In genomic region chr1:23705489-23705888, GRCm38 (mm10) we compare ENCODE assay signal across 8 mouse cellular contexts. TPM values are rescaled to one million over a fixed set of nuclear protein-coding genes. Genes with fewer than 3 reads are reported as not detected.
A peak's percentile ranks its signal among the peaks of the same experiment; 100 is the strongest.
DNase-seq lines count a peak whose midpoint lies in the region; ATAC-seq and TF ChIP-seq lines count a peak whose summit lies in the region.

No protein-coding gene starts in this region.

- no peaks in the 10 kb centered on the region for H3K9me3 ChIP-seq in G1E (replicated peaks)
- H3K9me3 ChIP-seq in lung, embryonic 14.5 days (ENCODE audit: low read depth, low read length) = no peaks in the 10 kb centered on the region

- H3K4me2 ChIP-seq in lung, embryonic 14.5 days = no peak overlapping the region

- peak; percentile 51 for DNase-seq in 416B (ENCODE audit: low read depth)
- DNase-seq in G1E (ENCODE audit: low spot score) = peak; percentile 11
- peak; percentile 68 for DNase-seq in cerebellum, adult 8-10 months
- DNase-seq in frontal cortex, adult 2 months (ENCODE audit: extremely low spot score in 1 of 2, low spot score in 1 of 2) = peak; percentile 36 to 83
- peak; percentile 64 for DNase-seq in kidney, postnatal 14 days
- DNase-seq in lung, embryonic 14.5 days = peak; percentile 73
- peak; percentile 79 for DNase-seq in retina, postnatal 1 day

- H3K4me1 ChIP-seq in G1E (ENCODE audit: insufficient read depth, low read depth, low read length) = no peaks in the 10 kb centered on the region
- no peaks in the 10 kb centered on the region for H3K4me1 ChIP-seq in lung, embryonic 14.5 days (ENCODE audit: insufficient read depth)

- ATAC-seq in G1E (ENCODE audit: extremely low read depth, insufficient number of reproducible peaks, low FRiP score, poor library complexity, severe bottlenecking) = peak; percentile 40; the same call in 1 of the 2 replicates
- peak; percentile 41; the same call in 1 of the 2 replicates for ATAC-seq in lung, embryonic 14.5 days (ENCODE audit: insufficient read depth)
- ATAC-seq in erythroid progenitor cell, adult 5-6 weeks (replicated peaks; ENCODE audit: low FRiP score, poor library complexity, severe bottlenecking) = no peak

- peak; percentile 45; the same call in 1 of the 2 replicates for TF ChIP-seq CTCF in G1E (IDR thresholded peaks at IDR 0.05; ENCODE audit: low read depth, low read length)
- peak; percentile 67 for TF ChIP-seq CTCF in lung, embryonic 14.5 days (IDR thresholded peaks at IDR 0.05; ENCODE audit: low read depth)

- no peak overlapping the region for H3K4me3 ChIP-seq in G1E (ENCODE audit: low read depth, low read length)
- no peak overlapping the region for H3K4me3 ChIP-seq in lung, embryonic 14.5 days (ENCODE audit: low read depth, low read length)

- 21% methylated on average over 6 of the region's 6 CpGs for WGBS in lung, embryonic 14.5 days

- H3K27ac ChIP-seq in lung, embryonic 14.5 days (ENCODE audit: low read depth) = no peak overlapping the region

- 0 out of 2 replicates have a peak, but pooled peaks cover 2% of the 10 kb centered on the region for H3K27me3 ChIP-seq in G1E (ENCODE audit: insufficient read depth, low read length)
- H3K27me3 ChIP-seq in lung, embryonic 14.5 days (ENCODE audit: insufficient read depth, low read length) = no peaks in the 10 kb centered on the region

- H3K36me3 ChIP-seq in G1E (replicated peaks) = no peaks in the 10 kb centered on the region
- H3K36me3 ChIP-seq in lung, embryonic 14.5 days (ENCODE audit: insufficient read depth) = no peaks in the 10 kb centered on the region

- H3K9ac ChIP-seq in lung, embryonic 14.5 days = no peak overlapping the region

RNA-seq across cellular contexts. Expression of gene B3gat2, which starts 56.1 kb away (rescaled TPM):
- not detected in 2 replicates for total RNA-seq in G1E (2014; fragmentation: Nextera tagmentation)
- total RNA-seq in G1E (2017) = 0.22 and 0.46 TPM in 2 replicates
- 0.01 and 0.02 TPM in 2 replicates for polyA plus RNA-seq in G1E (2012)
- polyA plus RNA-seq in frontal cortex, adult 2 months (2012; rRNA removed) = 7.3 and 7.9 TPM in 2 replicates
- 0.22 and 0.38 TPM in 2 replicates for polyA plus RNA-seq in lung, embryonic 14.5 days (2014; fragmentation: Nextera tagmentation; extraction: Ambion mirVana)
- not detected in 2 replicates for total RNA-seq in erythroid progenitor cell, adult 5-6 weeks (2015; ENCODE audit: low replicate concordance)
- 0.15 and 4.6 TPM in 2 replicates for total RNA-seq in erythroid progenitor cell, adult 5-6 weeks (2017; ENCODE audit: low replicate concordance)

Comparison
In these comparisons a context has a peak if more than half of its experiments do, and no peak if none do; other contexts are left out.
1. DNase-seq: peak in every context shown above with its lines; median percentile 79 in retina, postnatal 1 day; 73 in lung, embryonic 14.5 days; 68 in cerebellum, adult 8-10 months; 64 in kidney, postnatal 14 days; 60 in frontal cortex, adult 2 months; 51 in 416B; 11 in G1E.